Mouse (Mus musculus) ES-E14 (cell line): ENCODE results near the gene Foxc1. TPM values are rescaled to one million over a fixed set of nuclear protein-coding genes. Genes with fewer than 3 reads are reported as not detected.

Experiments used
- DNase-seq: peaks from one replicate; pipeline ENCODE4 v3.0.0-alpha.2; 2013; ENCODE audit warnings: low read depth, low spot score
- H3K27ac ChIP-seq: 2 replicates; pipeline ENCODE4 v1.5.1; 2012; ENCODE audit warnings: low read depth, mild to moderate bottlenecking, low read length, moderate library complexity, mixed read lengths; ENCODE audit not compliant: poor library complexity, insufficient read depth, severe bottlenecking
- H3K36me3 ChIP-seq: 2 replicates; pipeline ENCODE4 v1.6.1; 2012; ENCODE audit warnings: mild to moderate bottlenecking, low read length, moderate library complexity, mixed read lengths; ENCODE audit not compliant: control insufficient read depth, poor library complexity, insufficient read depth, severe bottlenecking
- H3K4me1 ChIP-seq, 2 experiments: fragments of 150-350 bp in 1 of 2; sonication (generic) in 1 of 2; 2 replicates each; pipeline ENCODE4 v1.6.1; 2012; ENCODE audit warnings: low read length in 2 of 2, mild to moderate bottlenecking in 1 of 2, mixed read lengths in 1 of 2; ENCODE audit not compliant: control insufficient read depth in 2 of 2, insufficient read depth in 2 of 2, poor library complexity in 1 of 2
- H3K4me3 ChIP-seq, 2 experiments: fragments of 150-350 bp in 1 of 2; sonication (generic) in 1 of 2; 2 replicates each; pipeline ENCODE4 v1.5.1; 2012; ENCODE audit warnings: low read length in 2 of 2, low read depth in 1 of 2, mild to moderate bottlenecking in 1 of 2, mixed read lengths in 1 of 2; ENCODE audit not compliant: insufficient read depth in 1 of 2, poor library complexity in 1 of 2, severe bottlenecking in 1 of 2
- H3K9ac ChIP-seq: 2 replicates; pipeline ENCODE4 v1.6.1; 2012; ENCODE audit warnings: low read depth, mild to moderate bottlenecking, low read length, mixed read lengths; ENCODE audit not compliant: poor library complexity, insufficient read depth, severe bottlenecking
- H3K9me3 ChIP-seq: fragments of 150-350 bp; sonication (generic); 2 replicates; pipeline ENCODE4 v1.6.1; 2012; ENCODE audit warnings: low read depth, mild to moderate bottlenecking, low read length; ENCODE audit not compliant: control insufficient read depth, insufficient read depth
- CHD2 ChIP-seq: IDR thresholded peaks from 2 replicates; pipeline ENCODE4 v1.6.1; 2014; ENCODE audit warnings: mild to moderate bottlenecking, low read depth, low read length, inconsistent platforms
- HCFC1 ChIP-seq: IDR thresholded peaks from 2 replicates; pipeline ENCODE4 v1.6.1; 2012; ENCODE audit warnings: low read length, inconsistent platforms, borderline replicate concordance; ENCODE audit not compliant: insufficient read depth
- MAFK ChIP-seq: IDR thresholded peaks from 2 replicates; pipeline ENCODE4 v1.6.1; 2014; ENCODE audit warnings: mild to moderate bottlenecking, low read depth, low read length, inconsistent platforms; ENCODE audit not compliant: insufficient read depth
- ZC3H11A ChIP-seq: IDR thresholded peaks from 2 replicates; pipeline ENCODE4 v1.6.1; 2012; ENCODE audit warnings: low read depth, mild to moderate bottlenecking, inconsistent platforms, low read length, borderline replicate concordance
- ZNF384 ChIP-seq: IDR thresholded peaks from 2 replicates; pipeline ENCODE4 v1.6.1; 2012; ENCODE audit warnings: low read depth, low read length, inconsistent platforms
- in situ Hi-C, 2 experiments: fragments of 600-800 bp; cut with MboI; formaldehyde crosslinking; loops; one replicate each; pipeline ENCODE4 v1.15.1; 2025; ENCODE audit warnings: low sequenced_read_pairs in 2 of 2, inconsistent platforms in 1 of 2; ENCODE audit not compliant: unreplicated experiment in 2 of 2
- total RNA-seq: library from RNA; depleted of rRNA; stranded (reverse); fragments of 300-350 nt; gene quantifications from 2 replicates; pipeline ENCODE4 v1.2.3, GENCODE M21; 2012; rRNA removed

Gene Foxc1
- 0.42 and 1.2 TPM in 2 replicates for total RNA-seq

- H3K9ac ChIP-seq: peak within 1 kb of the TSS; percentile 44; the same call in 1 of the 2 replicates
- in situ Hi-C loops: loop anchor here (5.0 to 25.0 kb wide), 2 partner anchors 179 to 406 kb away; partner anchors contain the start of gene Foxf2 (in 2 of the 2)
- no peak for TF ChIP-seq ZNF384
- DNase-seq: no peak
- H3K4me3 ChIP-seq: peak within 1 kb of the TSS; percentile 60 to 68
- no peaks in the 10 kb centered on the region; a peak in 1 of 4 replicates for H3K4me1 ChIP-seq
- H3K9me3 ChIP-seq: no peaks in the 10 kb centered on the region
- no peak within 1 kb of the TSS for H3K27ac ChIP-seq
- H3K36me3 ChIP-seq: no peaks in the 10 kb centered on the region
Measured at GRCm38 (mm10) chr13:31806428-31806832, at the start of gene Foxc1. Gene Foxc1 (plus strand): TSS chr13:31806633.

- TF ChIP-seq CHD2: no peak
- TF ChIP-seq HCFC1: no peak
- no peak for TF ChIP-seq ZC3H11A
- TF ChIP-seq MAFK: no peak
- TF ChIP-seq ZNF384: no peak
- Histone ChIP-seq H3K4me3 (no peak overlapping the region), H3K27ac (no peak overlapping the region), H3K9ac (no peak overlapping the region), H3K4me1 (peaks cover 0 to 4% of the 10 kb centered on the region in 2 experiments; a peak in 1 of 4 replicates), H3K36me3 (no peaks in the 10 kb centered on the region), H3K9me3 (no peaks in the 10 kb centered on the region)
- in situ Hi-C loops: no loop called here
- DNase-seq: no peak
Measured at GRCm38 (mm10) chr13:31760411-31760810, 46.0 kb upstream of the Foxc1 start.

GRCm38 (mm10) chr13:31761057-31761456 lies 45.4 kb upstream of the Foxc1 start:
- no peak overlapping the region for H3K9ac ChIP-seq
- H3K36me3 ChIP-seq: no peaks in the 10 kb centered on the region
- H3K4me3 ChIP-seq: no peak overlapping the region
- in situ Hi-C loops: no loop called here
- H3K9me3 ChIP-seq: no peaks in the 10 kb centered on the region
- TF ChIP-seq ZNF384 (no peak), CHD2 (no peak), ZC3H11A (no peak), MAFK (no peak), HCFC1 (no peak)
- H3K27ac ChIP-seq: no peak overlapping the region
- no peak for DNase-seq
- H3K4me1 ChIP-seq: peaks cover 0 to 4% of the 10 kb centered on the region in 2 experiments; a peak in 1 of 4 replicates

GRCm38 (mm10) chr13:31764419-31764818 lies 42.0 kb upstream of the Foxc1 start:
- no peaks in the 10 kb centered on the region for H3K9me3 ChIP-seq
- in situ Hi-C loops: no loop called here
- no peak overlapping the region for H3K4me3 ChIP-seq
- no peak for TF ChIP-seq ZNF384
- no peak for TF ChIP-seq ZC3H11A
- no peak for TF ChIP-seq CHD2
- no peak for TF ChIP-seq MAFK
- no peak for TF ChIP-seq HCFC1
- no peak overlapping the region for H3K27ac ChIP-seq
- no peak for DNase-seq
- H3K36me3 ChIP-seq: no peaks in the 10 kb centered on the region
- H3K4me1 ChIP-seq: peaks cover 0 to 4% of the 10 kb centered on the region in 2 experiments; a peak in 1 of 4 replicates
- H3K9ac ChIP-seq: no peak overlapping the region

- Histone ChIP-seq H3K9me3 (no peaks in the 10 kb centered on the region), H3K9ac (no peak overlapping the region), H3K36me3 (no peaks in the 10 kb centered on the region), H3K27ac (no peak overlapping the region), H3K4me3 (no peak overlapping the region), H3K4me1 (no peaks in the 10 kb centered on the region; a peak in 1 of 4 replicates)
- DNase-seq: no peak
- TF ChIP-seq CHD2 (no peak), MAFK (no peak), HCFC1 (no peak), ZNF384 (no peak), ZC3H11A (no peak)
- in situ Hi-C loops: no loop called here
Measured at GRCm38 (mm10) chr13:31765564-31765963, 40.9 kb upstream of the Foxc1 start.
